Mouse (Mus musculus) frontal cortex, postnatal 14 days (tissue): ENCODE data around the gene Cfap221.

Experiments used
- DNase-seq, 2 experiments: peaks; one replicate each; pipeline ENCODE4 v3.0.0; 2022; ENCODE audit warnings: low spot score in 2 of 2

Gene Cfap221

GRCm38 (mm10) chr1:120007851-120008588 is 11.0 kb upstream of the Cfap221 start:
- DNase-seq: no peak

GRCm38 (mm10) chr1:120006844-120007790 is 10.1 kb upstream of the Cfap221 start, which contains the start of gene Sctr:
Sctr (plus strand) TSS chr1:120006894.
- DNase-seq: no peak

GRCm38 (mm10) chr1:119997644-119998043 is 610 bp upstream of the Cfap221 start:
- DNase-seq: no peak

- DNase-seq: no peak
Observed at GRCm38 (mm10) chr1:119986555-119986954, 10.5 kb downstream of the Cfap221 start.

- DNase-seq: no peak
Observed at GRCm38 (mm10) chr1:119975141-119975540, 21.9 kb downstream of the Cfap221 start.

GRCm38 (mm10) chr1:119973117-119973516 is 23.9 kb downstream of the Cfap221 start:
- DNase-seq: no peak

- no peak for DNase-seq
Observed at GRCm38 (mm10) chr1:119965804-119966514, 31.1 kb downstream of the Cfap221 start.

GRCm38 (mm10) chr1:119959920-119960319 is 37.1 kb downstream of the Cfap221 start:
- DNase-seq: no peak

GRCm38 (mm10) chr1:119959464-119959863 is 37.6 kb downstream of the Cfap221 start:
- no peak for DNase-seq

- no peak for DNase-seq
Observed at GRCm38 (mm10) chr1:119957716-119958222, 39.3 kb downstream of the Cfap221 start.

GRCm38 (mm10) chr1:119954680-119955079 is 42.4 kb downstream of the Cfap221 start:
- no peak for DNase-seq

- no peak for DNase-seq
Observed at GRCm38 (mm10) chr1:119953456-119953855, 43.6 kb downstream of the Cfap221 start.

GRCm38 (mm10) chr1:119950086-119950485 is 46.9 kb downstream of the Cfap221 start:
- DNase-seq: no peak

- no peak for DNase-seq
Observed at GRCm38 (mm10) chr1:119936861-119937260, 60.2 kb downstream of the Cfap221 start.

- no peak for DNase-seq
Observed at GRCm38 (mm10) chr1:119931421-119932150, 65.4 kb downstream of the Cfap221 start.

GRCm38 (mm10) chr1:119929715-119930114 is 67.3 kb downstream of the Cfap221 start:
- DNase-seq: no peak

GRCm38 (mm10) chr1:119919299-119919698 is 77.7 kb downstream of the Cfap221 start:
- DNase-seq: no peak

- no peak for DNase-seq
Observed at GRCm38 (mm10) chr1:119916823-119917371, 80.1 kb downstream of the Cfap221 start.

GRCm38 (mm10) chr1:119912953-119913814 is 83.8 kb downstream of the Cfap221 start, which contains the start of gene Tmem177:
Tmem177 (minus strand) TSS chr1:119913208.
- DNase-seq: peak; percentile 77 to 89
